Mouse (Mus musculus): ENCODE data around the gene Gm28051.

Gene Gm28051

DNA sequence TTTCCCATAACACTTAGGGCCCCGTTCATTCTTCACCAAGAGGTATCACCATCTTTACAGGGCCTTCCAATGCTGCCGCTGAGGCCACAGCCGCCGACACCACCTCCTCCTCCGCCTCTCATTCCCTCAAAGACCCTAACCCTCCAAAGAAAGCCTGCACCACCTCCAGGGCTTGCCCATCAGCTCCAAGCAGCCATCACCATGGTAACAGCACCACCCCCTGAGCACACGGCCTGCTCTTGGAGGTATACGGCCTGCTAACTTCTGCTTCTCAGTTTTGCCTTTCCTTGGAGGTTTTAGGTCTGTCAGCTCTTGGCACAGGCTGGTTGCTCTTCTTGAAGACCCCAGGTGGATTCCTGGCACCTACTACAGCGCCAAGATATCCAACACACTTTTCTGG, 86.7 kb downstream of the Gm28051 start:
- no peak for TF ChIP-seq GATA4 (IDR thresholded peaks at IDR 0.05; ENCODE audit: insufficient replicate concordance, low read length)
